Mouse (Mus musculus): ENCODE data around the gene 2900026A02Rik. TPM values are rescaled to one million over a fixed set of nuclear protein-coding genes. Genes with fewer than 3 reads are reported as not detected.

2900026A02Rik gene
- polyA plus RNA-seq, 1 experiment from 2014 or later: 2.7 TPM

DNA sequence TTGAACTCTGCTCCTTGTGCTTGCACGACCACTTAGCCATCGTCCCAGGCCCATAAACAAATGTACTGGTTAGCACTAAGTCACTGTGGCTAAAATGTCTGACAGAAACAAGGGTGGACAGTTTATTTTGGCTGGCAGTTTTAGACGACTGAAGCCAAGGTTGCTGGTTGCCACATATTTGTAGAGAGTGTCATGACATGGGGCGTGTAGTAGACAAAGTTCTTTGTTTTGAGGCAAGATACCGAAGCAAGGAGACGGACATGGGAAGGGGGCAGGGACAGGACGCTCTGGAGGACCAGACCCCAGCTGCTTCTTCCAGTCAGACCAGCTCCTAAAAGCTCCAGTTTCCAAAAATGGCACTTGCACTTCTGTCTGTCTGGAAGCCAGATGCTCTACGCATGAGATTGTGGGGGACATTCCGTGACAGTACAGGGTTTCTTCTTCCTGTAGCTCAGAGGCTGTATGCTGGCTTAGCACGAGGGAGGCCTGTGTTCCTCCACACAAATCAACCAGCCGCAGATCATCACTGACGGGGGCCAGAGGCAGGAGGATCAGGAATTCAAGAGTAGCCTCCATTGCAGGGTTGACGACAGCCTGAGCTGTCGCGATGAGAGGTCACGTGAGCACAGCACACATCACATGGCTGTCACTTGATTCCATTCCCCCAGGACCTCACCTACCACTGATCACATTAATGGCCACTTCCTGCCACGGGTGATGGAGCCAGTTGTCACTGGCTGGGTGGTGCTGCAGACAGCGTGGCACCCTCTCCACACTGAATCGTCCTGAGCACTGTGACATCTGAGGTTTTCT is 138.5 kb downstream of the 2900026A02Rik start:
- ATAC-seq: peak; percentile 26
- TF ChIP-seq EP300 (IDR thresholded peaks at IDR 0.05; ENCODE audit: low read depth) (no peak), CTCF (IDR thresholded peaks at IDR 0.05; ENCODE audit: low read depth) (no peak)
- no peaks in the 10 kb centered on the region for H3K4me1 ChIP-seq (ENCODE audit: insufficient read depth)
- no peak overlapping the region for H3K4me3 ChIP-seq (ENCODE audit: low read depth, low read length)
- no peak overlapping the region; the same call in 1 of the 2 replicates for H3K27ac ChIP-seq (ENCODE audit: low read depth)
- no peaks in the 10 kb centered on the region for H3K9me3 ChIP-seq (ENCODE audit: low read length)
- 55% methylated on average over 19 of the region's 19 CpGs for WGBS (ENCODE audit: insufficient replicate concordance)
- no peak overlapping the region for H3K9ac ChIP-seq (replicated peaks)
- no peaks in the 10 kb centered on the region for H3K36me3 ChIP-seq (replicated peaks; ENCODE audit: insufficient read depth, low read length)
- no peak for DNase-seq
- no peaks in the 10 kb centered on the region for H3K27me3 ChIP-seq (ENCODE audit: insufficient read depth, low read length)
- no peak overlapping the region for H3K4me2 ChIP-seq (ENCODE audit: low read depth, low read length)

DNA sequence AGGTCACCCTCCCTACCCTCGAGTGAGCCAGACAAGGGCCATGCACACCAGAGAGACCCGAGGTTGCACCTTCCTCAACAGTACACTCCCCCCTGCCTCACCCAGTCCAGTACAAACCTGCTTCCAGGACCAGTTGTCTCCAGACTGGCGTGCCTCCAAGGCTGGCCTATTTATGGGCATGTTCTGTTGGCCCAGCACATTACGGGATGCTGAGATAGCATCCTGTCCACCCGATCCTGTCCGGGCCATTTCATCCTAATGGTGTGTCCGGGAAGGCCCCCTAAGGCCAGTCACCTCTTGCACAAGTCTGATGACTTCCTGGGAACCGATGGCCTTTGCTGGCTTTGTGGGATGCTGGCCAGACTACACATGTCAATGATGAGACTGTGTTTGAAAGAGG is 139.6 kb downstream of the 2900026A02Rik start, which contains the start of gene Crybb3:
TSS of gene Crybb3 (minus strand) at position 146 of the 400 bp plus-strand sequence.
- no peak for TF ChIP-seq EP300 (IDR thresholded peaks at IDR 0.05; ENCODE audit: low read depth)
- TF ChIP-seq CTCF (IDR thresholded peaks at IDR 0.05; ENCODE audit: low read depth): no peak
- H3K4me1 ChIP-seq (ENCODE audit: insufficient read depth): no peaks in the 10 kb centered on the region
- no peak within 1 kb of the TSS for H3K9ac ChIP-seq (replicated peaks)
- no peaks in the 10 kb centered on the region for H3K9me3 ChIP-seq (ENCODE audit: low read length)
- H3K27me3 ChIP-seq (ENCODE audit: insufficient read depth, low read length): no peaks in the 10 kb centered on the region
- H3K36me3 ChIP-seq (replicated peaks; ENCODE audit: insufficient read depth, low read length): no peaks in the 10 kb centered on the region
- no peak within 1 kb of the TSS; the same call in 1 of the 2 replicates for H3K27ac ChIP-seq (ENCODE audit: low read depth)
- WGBS (ENCODE audit: insufficient replicate concordance): 53% methylated on average over 8 of the region's 8 CpGs
- DNase-seq: no peak
- H3K4me3 ChIP-seq (ENCODE audit: low read depth, low read length): no peak within 1 kb of the TSS
- no peak within 1 kb of the TSS for H3K4me2 ChIP-seq (ENCODE audit: low read depth, low read length)
- 0 out of 2 replicates have a peak, but pooled peaks have one; percentile 8 for ATAC-seq

DNA sequence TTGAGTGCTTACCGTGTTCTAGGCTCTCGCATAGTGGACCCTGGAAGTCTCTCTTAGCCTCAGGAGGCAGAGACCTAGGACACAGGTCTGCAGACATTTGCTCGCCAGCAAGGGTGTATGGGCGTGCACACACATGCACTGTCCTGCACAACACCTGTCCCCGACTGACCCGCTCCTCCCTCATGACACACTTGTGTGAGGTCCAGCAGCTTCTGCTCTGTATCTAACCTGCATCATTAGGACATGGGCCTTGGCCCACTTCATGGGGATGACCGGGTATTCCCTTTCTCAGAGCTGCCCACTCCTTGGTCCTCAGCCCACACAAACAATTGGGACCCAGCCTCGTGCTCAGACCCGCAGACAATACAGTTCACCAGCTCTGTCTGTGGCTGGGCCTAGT is 140.0 kb downstream of the 2900026A02Rik start:
- WGBS (ENCODE audit: insufficient replicate concordance): 83% methylated on average over 9 of the region's 9 CpGs
- Histone ChIP-seq H3K9me3 (ENCODE audit: low read length) (no peaks in the 10 kb centered on the region), H3K4me2 (ENCODE audit: low read depth, low read length) (no peak overlapping the region), H3K36me3 (replicated peaks; ENCODE audit: insufficient read depth, low read length) (no peaks in the 10 kb centered on the region), H3K27me3 (ENCODE audit: insufficient read depth, low read length) (no peaks in the 10 kb centered on the region), H3K27ac (ENCODE audit: low read depth) (no peak overlapping the region), H3K4me3 (ENCODE audit: low read depth, low read length) (no peak overlapping the region), H3K9ac (replicated peaks) (no peak overlapping the region), H3K4me1 (ENCODE audit: insufficient read depth) (no peaks in the 10 kb centered on the region)
- no peak for ATAC-seq
- no peak for DNase-seq
- TF ChIP-seq CTCF (IDR thresholded peaks at IDR 0.05; ENCODE audit: low read depth) (no peak), EP300 (IDR thresholded peaks at IDR 0.05; ENCODE audit: low read depth) (no peak)

DNA sequence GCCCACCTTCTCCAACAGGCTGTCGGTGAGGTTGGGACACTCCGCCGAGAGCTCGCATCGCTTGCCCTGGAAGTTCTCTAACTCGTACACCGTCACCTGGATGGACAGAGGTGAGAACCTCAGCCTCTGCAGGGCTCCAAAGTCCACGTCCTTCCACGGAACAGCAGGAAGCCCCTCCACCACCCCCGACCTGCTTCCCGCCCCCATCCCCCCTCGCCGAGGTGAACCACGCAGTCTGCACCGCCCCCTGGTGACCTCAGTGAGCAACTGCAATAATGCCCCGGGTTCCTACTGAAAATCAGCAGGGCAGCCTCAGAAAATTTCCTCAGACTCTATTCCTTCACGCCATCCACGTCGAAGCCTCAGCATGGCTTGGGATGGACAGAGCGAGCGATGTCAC is 141.3 kb downstream of the 2900026A02Rik start:
- no peaks in the 10 kb centered on the region for H3K36me3 ChIP-seq (replicated peaks; ENCODE audit: insufficient read depth, low read length)
- no peak overlapping the region for H3K9ac ChIP-seq (replicated peaks)
- H3K4me2 ChIP-seq (ENCODE audit: low read depth, low read length): no peak overlapping the region
- TF ChIP-seq CTCF (IDR thresholded peaks at IDR 0.05; ENCODE audit: low read depth): peak; percentile 61
- TF ChIP-seq EP300 (IDR thresholded peaks at IDR 0.05; ENCODE audit: low read depth): no peak
- no peaks in the 10 kb centered on the region for H3K27me3 ChIP-seq (ENCODE audit: insufficient read depth, low read length)
- H3K9me3 ChIP-seq (ENCODE audit: low read length): no peaks in the 10 kb centered on the region
- no peak overlapping the region for H3K4me3 ChIP-seq (ENCODE audit: low read depth, low read length)
- H3K4me1 ChIP-seq (ENCODE audit: insufficient read depth): no peaks in the 10 kb centered on the region
- WGBS (ENCODE audit: insufficient replicate concordance): 27% methylated on average over 21 of the region's 21 CpGs
- no peak for ATAC-seq
- H3K27ac ChIP-seq (ENCODE audit: low read depth): no peak overlapping the region
- DNase-seq: peak; percentile 55

DNA sequence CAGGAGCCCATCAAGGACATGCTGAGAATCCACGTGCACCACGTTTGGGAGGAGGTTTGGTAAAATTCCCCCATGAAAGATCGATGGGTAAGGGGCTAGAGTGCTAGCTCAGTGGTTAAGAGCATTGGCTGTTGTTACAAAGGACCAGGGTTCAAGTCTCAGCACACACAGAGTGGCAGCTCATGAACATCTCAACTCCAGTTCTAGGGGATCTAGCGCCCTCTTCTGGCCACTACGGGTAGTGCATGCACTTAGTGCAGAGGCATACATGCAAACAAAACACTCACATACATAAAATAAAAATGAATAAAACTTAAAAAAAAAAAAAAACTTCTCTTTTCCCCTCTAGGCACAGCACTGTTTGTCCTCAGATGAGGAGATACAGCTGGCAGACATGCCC is 142.3 kb downstream of the 2900026A02Rik start:
- Histone ChIP-seq H3K9me3 (ENCODE audit: low read length) (no peaks in the 10 kb centered on the region), H3K4me1 (ENCODE audit: insufficient read depth) (no peaks in the 10 kb centered on the region), H3K36me3 (replicated peaks; ENCODE audit: insufficient read depth, low read length) (no peaks in the 10 kb centered on the region), H3K4me3 (ENCODE audit: low read depth, low read length) (no peak overlapping the region), H3K27me3 (ENCODE audit: insufficient read depth, low read length) (no peaks in the 10 kb centered on the region), H3K4me2 (ENCODE audit: low read depth, low read length) (no peak overlapping the region), H3K9ac (replicated peaks) (no peak overlapping the region), H3K27ac (ENCODE audit: low read depth) (no peak overlapping the region)
- WGBS (ENCODE audit: insufficient replicate concordance): 64% methylated on average over 5 of the region's 5 CpGs
- DNase-seq (peak; percentile 47), ATAC-seq (no peak)
- TF ChIP-seq CTCF (IDR thresholded peaks at IDR 0.05; ENCODE audit: low read depth) (peak; percentile 75), EP300 (IDR thresholded peaks at IDR 0.05; ENCODE audit: low read depth) (no peak)

DNA sequence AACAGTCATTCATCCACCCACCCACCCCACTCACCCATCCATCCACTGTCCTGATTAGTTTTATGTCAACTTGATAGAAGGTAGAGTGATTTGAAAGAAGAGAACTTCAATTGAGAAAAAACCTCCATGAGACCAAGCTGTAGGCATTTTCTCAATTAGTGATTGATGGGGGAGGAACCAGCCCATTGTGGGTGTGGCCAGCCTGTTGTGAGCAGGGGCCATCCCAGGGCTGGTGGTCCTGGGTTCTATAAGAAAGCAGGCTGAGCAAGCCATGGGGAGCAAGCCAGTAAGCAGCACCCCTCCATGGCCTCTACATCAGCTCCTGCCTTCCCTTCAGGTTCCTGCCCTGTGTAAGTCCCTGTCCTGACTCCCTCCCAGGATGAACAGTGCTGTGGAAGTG is 151.0 kb downstream of the 2900026A02Rik start, which contains the start of gene Crybb2:
TSS of gene Crybb2 (minus strand) at position 101 of the 400 bp plus-strand sequence.
- ATAC-seq (no peak), DNase-seq (no peak)
- H3K36me3 ChIP-seq (replicated peaks; ENCODE audit: insufficient read depth, low read length): no peaks in the 10 kb centered on the region
- no peaks in the 10 kb centered on the region for H3K4me1 ChIP-seq (ENCODE audit: insufficient read depth)
- no peak within 1 kb of the TSS for H3K4me3 ChIP-seq (ENCODE audit: low read depth, low read length)
- H3K27me3 ChIP-seq (ENCODE audit: insufficient read depth, low read length): no peaks in the 10 kb centered on the region
- H3K27ac ChIP-seq (ENCODE audit: low read depth): no peak within 1 kb of the TSS
- no peak for TF ChIP-seq EP300 (IDR thresholded peaks at IDR 0.05; ENCODE audit: low read depth)
- no peak for TF ChIP-seq CTCF (IDR thresholded peaks at IDR 0.05; ENCODE audit: low read depth)
- H3K9me3 ChIP-seq (ENCODE audit: low read length): no peaks in the 10 kb centered on the region
- H3K9ac ChIP-seq (replicated peaks): no peak within 1 kb of the TSS
- no peak within 1 kb of the TSS for H3K4me2 ChIP-seq (ENCODE audit: low read depth, low read length)
